Mouse (Mus musculus) CH12.LX (cell line): Measurements from ENCODE around the gene Cdc42bpa. TPM values are rescaled to one million over a fixed set of nuclear protein-coding genes. Genes with fewer than 3 reads are reported as not detected.

Experiments used
- DNase-seq: peaks from one replicate; pipeline ENCODE4 v3.0.0-alpha.2; 2013; ENCODE audit errors: extremely low read depth
- H3K27ac ChIP-seq: 2 replicates; pipeline ENCODE4 v1.5.1; 2012; ENCODE audit warnings: low read depth, mild to moderate bottlenecking, control low read depth, moderate library complexity; ENCODE audit not compliant: insufficient read depth
- H3K27me3 ChIP-seq: replicated peaks from 2 replicates; pipeline ENCODE3; 2012; ENCODE audit warnings: inconsistent platforms
- H3K36me3 ChIP-seq, 2 experiments: replicated peaks in 1 of 2; 2 replicates each; pipeline versions ENCODE3 to v1.6.1; 2012; ENCODE audit warnings: inconsistent platforms in 1 of 2, low read length in 1 of 2, mild to moderate bottlenecking in 1 of 2, mixed read lengths in 1 of 2, moderate library complexity in 1 of 2; ENCODE audit not compliant: control insufficient read depth in 1 of 2, insufficient read depth in 1 of 2
- H3K4me1 ChIP-seq, 2 experiments: 2 replicates each; pipeline ENCODE4 v1.6.1; 2012; ENCODE audit warnings: inconsistent platforms in 1 of 2, moderate library complexity in 1 of 2; ENCODE audit not compliant: insufficient read depth in 2 of 2, control insufficient read depth in 1 of 2
- H3K4me2 ChIP-seq: 2 replicates; pipeline ENCODE4 v1.6.1; 2012; ENCODE audit warnings: low read depth, mild to moderate bottlenecking, control low read depth; ENCODE audit not compliant: poor library complexity, insufficient read depth, severe bottlenecking
- H3K4me3 ChIP-seq, 3 experiments: fragments of 150-350 bp in 1 of 3; sonication (generic) in 1 of 3; replicated peaks in 1 of 3; 2 replicates each; pipeline versions ENCODE3 to v1.5.1; 2011 to 2012; ENCODE audit warnings: low read depth in 2 of 3, low read length in 2 of 3, mild to moderate bottlenecking in 2 of 3, moderate library complexity in 2 of 3, control low read depth in 1 of 3, improper control_type of control experiment in 1 of 3, inconsistent platforms in 1 of 3, mixed read lengths in 1 of 3; ENCODE audit not compliant: poor library complexity in 1 of 3
- H3K79me2 ChIP-seq: replicated peaks from 2 replicates; pipeline ENCODE4 v1.6.1; 2012; ENCODE audit warnings: mild to moderate bottlenecking, moderate library complexity; ENCODE audit not compliant: control insufficient read depth, poor library complexity, insufficient read depth, severe bottlenecking; ENCODE audit errors: extremely low read depth
- H3K9ac ChIP-seq: 2 replicates; pipeline ENCODE4 v1.6.1; 2012; ENCODE audit warnings: low read depth, mild to moderate bottlenecking, control low read depth, moderate library complexity; ENCODE audit not compliant: insufficient read depth
- H3K9me3 ChIP-seq: replicated peaks from 2 replicates; pipeline ENCODE3; 2012; ENCODE audit warnings: low read length, inconsistent platforms, mixed read lengths
- BHLHE40 ChIP-seq: IDR thresholded peaks from 2 replicates; pipeline ENCODE4 v1.6.1; 2011; ENCODE audit warnings: mild to moderate bottlenecking, low read depth, low read length, improper control_type of control experiment
- CHD1 ChIP-seq: IDR thresholded peaks from 2 replicates; pipeline ENCODE4 v1.6.1; 2012; ENCODE audit warnings: low read depth, low read length, improper control_type of control experiment, inconsistent platforms
- CHD2 ChIP-seq: IDR thresholded peaks from 2 replicates; pipeline ENCODE4 v1.6.1; 2011; ENCODE audit warnings: low read length, improper control_type of control experiment
- CTCF ChIP-seq, 2 experiments: IDR thresholded peaks in 1 of 2; conservative IDR thresholded peaks in 1 of 2; 2 replicates each; pipeline ENCODE4 v1.5.1; 2011 to 2012; ENCODE audit warnings: low read depth in 2 of 2, low read length in 2 of 2, improper control_type of control experiment in 1 of 2, inconsistent platforms in 1 of 2, mild to moderate bottlenecking in 1 of 2, moderate library complexity in 1 of 2
- EP300 ChIP-seq: IDR thresholded peaks from 2 replicates; pipeline ENCODE4 v1.6.1; 2011; ENCODE audit warnings: low read length, improper control_type of control experiment
- ETS1 ChIP-seq: conservative IDR thresholded peaks from 2 replicates; pipeline ENCODE4 v1.6.1; 2012; ENCODE audit warnings: low read depth, mild to moderate bottlenecking, inconsistent platforms, low read length, improper control_type of control experiment, moderate library complexity
- GABPA ChIP-seq: IDR thresholded peaks from 2 replicates; pipeline ENCODE4 v1.6.1; 2012; ENCODE audit warnings: low read depth, low read length, improper control_type of control experiment, inconsistent platforms; ENCODE audit not compliant: insufficient replicate concordance
- HCFC1 ChIP-seq: IDR thresholded peaks from 2 replicates; pipeline ENCODE4 v1.6.1; 2012; ENCODE audit warnings: low read depth, mild to moderate bottlenecking, inconsistent platforms, low read length, improper control_type of control experiment
- IRF4 ChIP-seq: IDR thresholded peaks from 2 replicates; pipeline ENCODE4 v1.6.1; 2014; ENCODE audit warnings: low read depth, mild to moderate bottlenecking, inconsistent platforms, low read length, improper control_type of control experiment
- MAFK ChIP-seq: IDR thresholded peaks from 2 replicates; pipeline ENCODE4 v1.6.1; 2011; ENCODE audit warnings: low read length, improper control_type of control experiment; ENCODE audit not compliant: insufficient replicate concordance
- MAX ChIP-seq: IDR thresholded peaks from 2 replicates; pipeline ENCODE4 v1.6.1; 2011; ENCODE audit warnings: low read length, improper control_type of control experiment
- MAZ ChIP-seq: IDR thresholded peaks from 2 replicates; pipeline ENCODE4 v1.6.1; 2012; ENCODE audit warnings: low read depth, mild to moderate bottlenecking, inconsistent platforms, low read length, improper control_type of control experiment, moderate library complexity
- MXI1 ChIP-seq: IDR thresholded peaks from 2 replicates; pipeline ENCODE4 v1.6.1; 2011; ENCODE audit warnings: mild to moderate bottlenecking, low read depth, low read length, improper control_type of control experiment
- MYC ChIP-seq: IDR thresholded peaks from 2 replicates; pipeline ENCODE4 v1.6.1; 2011; ENCODE audit warnings: low read depth, mild to moderate bottlenecking, improper control_type of control experiment, low read length
- NELFE ChIP-seq: IDR thresholded peaks from 2 replicates; pipeline ENCODE4 v1.6.1; 2011; ENCODE audit warnings: low read depth, low read length, improper control_type of control experiment
- PAX5 ChIP-seq: IDR thresholded peaks from 2 replicates; pipeline ENCODE4 v1.6.1; 2012; ENCODE audit warnings: low read length, inconsistent platforms, mixed read lengths
- POLR2A ChIP-seq: IDR thresholded peaks from 2 replicates; pipeline ENCODE4 v1.6.1; 2011; ENCODE audit warnings: low read depth, mild to moderate bottlenecking, improper control_type of control experiment, low read length
- SIN3A ChIP-seq: IDR thresholded peaks from 2 replicates; pipeline ENCODE4 v1.6.1; 2012; ENCODE audit warnings: low read length, improper control_type of control experiment, inconsistent platforms
- TBP ChIP-seq: conservative IDR thresholded peaks from 2 replicates; pipeline ENCODE4 v1.6.1; 2011; ENCODE audit warnings: low read depth, low read length, improper control_type of control experiment
- TCF12 ChIP-seq: IDR thresholded peaks from 2 replicates; pipeline ENCODE4 v1.6.1; 2014; ENCODE audit warnings: low read depth, mild to moderate bottlenecking, inconsistent platforms, low read length, improper control_type of control experiment
- ZNF384 ChIP-seq: IDR thresholded peaks from 2 replicates; pipeline ENCODE4 v1.6.1; 2012; ENCODE audit warnings: low read depth, low read length, improper control_type of control experiment, inconsistent platforms
- dilution Hi-C: fragments of 300-500 bp; cut with MboI; formaldehyde crosslinking; loops from 2 replicates; pipeline ENCODE4 v1.14.3; 2020; ENCODE audit warnings: low sequenced_read_pairs; ENCODE audit not compliant: extremely low pct_unique_long_range_greater_than_20kb, extremely low pct_ligation_motif_present
- in situ Hi-C: fragments of 300-500 bp; cut with MboI; formaldehyde crosslinking; loops from 3 replicates; pipeline ENCODE4 v1.14.3; 2019; ENCODE audit warnings: low sequenced_read_pairs, low pct_ligation_motif_present, low pct_unique_long_range_greater_than_20kb, mixed read lengths
- polyA plus RNA-seq: library from polyadenylated mRNA; unstranded; fragments of >175 nt; gene quantifications from 2 replicates; pipeline ENCODE4 v1.2.1, GENCODE M21; 2012; ENCODE audit warnings: low read depth; ENCODE audit not compliant: insufficient read length
- total RNA-seq, 2 experiments: library from RNA; depleted of rRNA; stranded (reverse); fragments of 300-350 nt in 1 of 2; fragments of >200 nt in 1 of 2; gene quantifications; 2 replicates each; pipeline ENCODE4 v1.2.3; 2012 to 2014

Gene Cdc42bpa
- total and polyA plus RNA-seq, 3 experiments, result 5.3 to 9.0 (median 5.6) TPM

DNA sequence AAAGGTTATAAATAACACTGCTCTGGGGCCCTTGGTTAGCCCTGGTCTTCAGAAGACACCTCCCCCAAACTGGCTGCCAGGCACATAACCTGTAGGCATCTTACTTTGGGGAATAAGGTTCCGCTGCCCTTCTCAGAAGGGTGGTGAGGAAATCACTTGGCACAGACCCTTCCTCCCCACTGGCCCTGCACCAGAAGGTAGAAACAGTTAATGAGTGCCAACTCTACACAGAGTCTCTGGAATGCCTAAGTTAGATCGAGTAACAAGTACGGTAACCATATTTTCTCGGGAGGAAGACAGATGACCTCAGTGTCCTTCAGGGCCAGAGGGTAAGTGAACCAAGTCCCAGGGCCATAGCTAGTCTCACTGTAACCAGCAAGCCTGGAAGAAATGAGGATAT is 228.7 kb downstream of the Cdc42bpa start:
- no peak for TF ChIP-seq EP300
- TF ChIP-seq GABPA, result no peak
- no peak for TF ChIP-seq MAFK
- no peak for TF ChIP-seq ETS1
- no peak for TF ChIP-seq PAX5
- TF ChIP-seq TCF12, result no peak
- no peak for TF ChIP-seq HCFC1
- TF ChIP-seq MAX, result no peak
- no peak for TF ChIP-seq MYC
- no peak for TF ChIP-seq CHD2
- no peak for TF ChIP-seq ZNF384
- no peak for TF ChIP-seq MAZ
- no peak for TF ChIP-seq NELFE
- Histone ChIP-seq H3K9me3 (peaks cover 8% of the 10 kb centered on the region), H3K27me3 (no peaks in the 10 kb centered on the region), H3K9ac (no peak overlapping the region), H3K4me2 (no peak overlapping the region), H3K27ac (no peak overlapping the region), H3K36me3 (peaks cover 41 to 71% of the 10 kb centered on the region in 2 experiments), H3K4me1 (peaks cover 24 to 71% of the 10 kb centered on the region in 2 experiments), H3K79me2 (peaks cover 96% of the 10 kb centered on the region), H3K4me3 (no peak overlapping the region)
- in situ Hi-C loops (no loop called here), dilution Hi-C loops (no loop called here)
- no peak for DNase-seq

DNA sequence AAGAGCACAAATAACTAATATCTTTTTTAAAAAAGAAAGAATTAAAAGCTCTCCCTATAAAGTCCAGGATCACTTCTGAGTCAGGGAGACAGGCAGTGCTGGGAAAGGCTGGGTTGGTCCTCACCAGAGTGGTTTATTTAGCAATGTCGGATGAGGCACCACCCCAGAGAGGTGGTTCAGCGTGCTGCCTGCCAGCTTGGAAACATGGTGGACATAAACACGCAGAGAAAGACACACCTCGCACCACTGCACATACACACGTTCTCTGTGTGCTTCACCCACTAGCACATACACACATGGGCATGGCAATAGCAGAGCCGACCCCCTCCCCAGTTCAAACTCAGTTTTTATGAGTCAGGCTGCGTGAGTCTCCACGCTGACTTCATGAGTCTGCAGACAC is 230.8 kb downstream of the Cdc42bpa start:
- H3K27ac ChIP-seq, result peak overlapping the region; percentile 87

DNA sequence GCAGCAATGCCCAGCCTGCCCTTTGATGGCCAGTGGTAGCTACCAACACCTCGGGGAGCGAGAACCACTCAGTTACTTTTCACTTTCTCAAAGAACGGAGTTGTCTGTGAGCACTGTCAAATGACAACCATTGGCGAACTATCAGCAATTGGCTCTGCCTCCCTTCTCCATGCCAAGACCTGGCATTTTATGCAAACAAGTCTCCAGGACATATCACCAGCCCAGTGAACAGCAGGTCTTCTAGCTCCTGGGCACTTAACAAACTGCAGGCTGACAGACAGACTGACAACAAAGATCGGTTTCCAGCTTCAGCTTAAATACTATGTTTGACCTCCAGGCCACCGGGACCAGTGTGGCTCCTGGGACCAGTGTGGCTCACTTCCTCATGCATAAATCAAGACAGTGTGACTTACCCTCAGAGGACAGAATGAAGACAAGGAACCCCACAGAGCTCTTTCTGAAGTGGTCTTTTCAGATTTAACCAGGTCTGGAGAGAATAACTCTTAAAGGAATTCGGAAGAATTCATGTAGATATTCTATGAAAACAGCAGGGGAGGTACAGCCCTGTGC is 231.5 kb downstream of the Cdc42bpa start:
- H3K27me3 ChIP-seq, result no peaks in the 10 kb centered on the region
- TF ChIP-seq BHLHE40 (peak; percentile 28; the same call in 1 of the 2 replicates), IRF4 (peak; percentile 68), TBP (peak; percentile 24; the same call in 1 of the 2 replicates), CHD1 (peak; percentile 73; the same call in 1 of the 2 replicates), ETS1 (peak; percentile 7; the same call in 1 of the 2 replicates), CTCF (conservative IDR thresholded peaks at IDR 0.05 in 1 of 2, IDR thresholded peaks at IDR 0.05 in 1 of 2; ENCODE audit: low read depth in 2 of 2, low read length in 2 of 2) (no peak), POLR2A (peak; percentile 31; the same call in 1 of the 2 replicates), SIN3A (no peak; the same call in 1 of the 2 replicates), MXI1 (peak; percentile 44; the same call in 1 of the 2 replicates)
- TF ChIP-seq, all 38 proteins: peak for 7
- H3K79me2 ChIP-seq, result peaks cover 85% of the 10 kb centered on the region
- H3K36me3 ChIP-seq, result peaks cover 21 to 46% of the 10 kb centered on the region in 2 experiments
- H3K4me3 ChIP-seq, result peak overlapping the region; percentile 78 to 93 (median 85)
- H3K4me2 ChIP-seq, result peak overlapping the region; percentile 86
- in situ Hi-C loops, result no loop called here
- H3K9ac ChIP-seq, result peak overlapping the region; percentile 53
- DNase-seq, result peak; percentile 59
- dilution Hi-C loops, result no loop called here
- H3K9me3 ChIP-seq, result peaks cover 8% of the 10 kb centered on the region
- peak overlapping the region; percentile 87 for H3K27ac ChIP-seq
- H3K4me1 ChIP-seq, result peaks cover 16 to 54% of the 10 kb centered on the region in 2 experiments

More for the DNA sequence above, 230.8 kb downstream of the Cdc42bpa start:
- Histone ChIP-seq H3K9me3 (peaks cover 8% of the 10 kb centered on the region), H3K27me3 (no peaks in the 10 kb centered on the region), H3K4me1 (peaks cover 23 to 54% of the 10 kb centered on the region in 2 experiments), H3K79me2 (peaks cover 91% of the 10 kb centered on the region), H3K9ac (peak overlapping the region; percentile 53; the same call in 1 of the 2 replicates), H3K4me2 (peak overlapping the region; percentile 86), H3K36me3 (peaks cover 27 to 52% of the 10 kb centered on the region in 2 experiments), H3K4me3 (peak overlapping the region; percentile 78 to 93 (median 85))
- in situ Hi-C loops (no loop called here), dilution Hi-C loops (no loop called here)
- no peak for DNase-seq
- TF ChIP-seq EP300 (no peak), CTCF (conservative IDR thresholded peaks at IDR 0.05 in 1 of 2, IDR thresholded peaks at IDR 0.05 in 1 of 2; ENCODE audit: low read depth in 2 of 2, low read length in 2 of 2) (no peak), POLR2A (peak; percentile 7; the same call in 1 of the 2 replicates)
